Mouse (Mus musculus) bone marrow macrophage, adult 2 months (primary cell): ENCODE data around the gene Rptor.

ENCODE experiments used
- CTCF ChIP-seq: IDR thresholded peaks from 2 replicates; pipeline ENCODE4 v1.5.1; 2012; ENCODE audit warnings: low read depth, mild to moderate bottlenecking, low read length, moderate library complexity
- POLR2A ChIP-seq: IDR thresholded peaks from 2 replicates; pipeline ENCODE4 v1.6.1; 2012; ENCODE audit warnings: mild to moderate bottlenecking, low read depth, low read length, borderline replicate concordance

DNA sequence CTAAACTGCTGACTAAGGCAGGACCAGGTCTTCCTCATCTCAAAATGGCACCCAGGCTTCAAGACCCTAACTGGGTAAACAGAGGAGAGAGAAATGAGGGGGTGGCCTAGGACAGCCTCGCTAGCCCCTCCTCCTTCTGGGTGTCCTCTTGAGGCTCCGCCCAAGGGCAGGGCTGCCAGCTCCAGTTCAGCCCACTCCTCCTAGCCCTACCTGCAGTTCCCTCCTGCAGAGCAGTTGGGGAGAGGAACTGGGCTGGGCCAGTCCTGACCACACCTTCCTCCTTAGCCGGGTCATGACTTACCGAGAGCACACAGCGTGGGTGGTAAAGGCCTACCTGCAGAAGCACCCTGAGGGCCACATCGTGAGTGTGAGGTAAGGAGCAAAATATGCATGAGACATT lies 291.9 kb downstream of the Rptor start:
- TF ChIP-seq CTCF (no peak), POLR2A (no peak)
